Mouse (Mus musculus) thymus, postnatal 4 days (tissue): ENCODE data around the gene 9130023H24Rik.

ENCODE experiments used
- DNase-seq: peaks from one replicate; pipeline ENCODE4 v3.0.0; 2021

9130023H24Rik gene

DNA sequence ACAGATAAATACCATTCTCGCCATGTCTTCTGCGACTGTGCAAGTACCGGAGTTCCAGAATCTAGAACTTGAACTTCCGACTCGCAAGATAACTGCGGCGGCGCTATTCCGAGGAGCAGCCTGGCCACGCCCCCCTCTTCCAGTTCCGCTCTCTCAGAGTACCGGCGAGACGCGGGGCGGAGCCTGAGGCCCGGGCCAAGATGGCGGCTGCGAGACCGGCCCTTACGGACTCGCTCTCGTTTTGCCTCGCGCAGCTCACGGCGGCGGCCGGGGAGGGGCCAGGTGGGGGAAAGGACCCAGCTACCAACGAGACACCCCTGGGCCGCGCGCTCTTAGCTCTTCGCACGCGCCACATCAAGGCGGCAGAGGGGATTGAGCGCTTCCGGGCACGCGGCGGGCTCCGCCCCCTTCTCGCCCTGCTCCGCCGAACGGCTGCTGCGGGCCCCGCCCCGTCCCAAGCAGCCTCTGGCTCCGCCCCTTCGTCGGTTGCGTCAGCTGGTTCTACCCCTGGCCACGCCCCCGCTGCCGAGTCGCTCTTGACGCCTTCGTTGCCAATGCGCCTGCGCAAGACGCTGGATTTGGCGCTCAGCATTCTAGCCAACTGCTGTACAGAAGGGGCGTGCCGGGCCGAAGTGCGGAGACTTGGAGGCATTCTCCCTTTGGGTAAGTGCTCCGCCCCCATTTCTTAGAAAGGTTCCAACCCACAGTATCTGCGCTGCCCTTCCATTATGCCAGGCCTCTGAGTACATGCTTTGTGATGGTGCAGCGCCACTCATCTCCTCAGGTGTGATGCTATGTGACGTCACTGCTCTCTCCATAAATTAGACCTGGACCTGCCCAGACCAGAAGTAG lies at the start of gene 9130023H24Rik:
Gene 9130023H24Rik (minus strand): TSS at position 105 of the 852 bp plus-strand sequence.
- DNase-seq: peak; percentile 100

DNA sequence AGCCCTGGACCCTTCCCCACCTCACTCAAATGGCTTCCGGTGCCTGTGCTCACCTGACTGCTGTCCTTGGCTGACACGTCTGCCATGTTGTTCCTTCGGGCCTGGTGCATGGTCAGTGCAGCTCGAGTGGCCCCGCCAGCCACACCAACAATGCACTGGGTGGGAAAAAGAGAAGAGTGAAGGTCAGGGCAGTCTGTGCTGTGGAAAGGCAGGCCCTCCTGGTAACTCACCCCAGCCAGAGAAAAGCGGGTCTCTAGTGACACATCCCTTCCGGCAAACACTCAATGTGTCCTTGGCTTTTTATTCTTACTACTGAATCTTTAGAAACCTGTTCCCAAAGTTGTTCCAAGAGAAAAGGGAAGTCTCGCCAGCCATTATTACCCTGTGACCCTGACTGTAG lies 47.2 kb upstream of the 9130023H24Rik start:
- DNase-seq: no peak

DNA sequence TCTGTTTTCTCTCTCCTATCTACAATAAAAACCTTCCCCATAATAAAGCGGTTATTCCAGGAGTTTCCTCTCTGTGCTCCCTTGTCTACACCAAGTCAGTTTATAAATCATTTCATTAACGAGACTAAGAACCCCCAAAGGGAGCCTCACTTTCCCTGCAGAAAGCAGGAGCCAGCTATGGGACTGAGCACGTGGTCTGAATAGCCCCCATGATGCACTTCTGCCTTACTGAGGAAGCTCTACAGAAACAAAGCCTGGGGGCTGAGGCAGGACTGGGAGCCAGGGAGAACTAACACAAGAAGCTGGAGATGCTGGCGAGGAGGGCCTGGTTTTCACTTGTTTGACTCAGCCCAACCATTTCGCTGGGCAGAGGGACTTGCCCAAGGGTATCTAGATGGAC lies 46.2 kb upstream of the 9130023H24Rik start:
- no peak for DNase-seq

DNA sequence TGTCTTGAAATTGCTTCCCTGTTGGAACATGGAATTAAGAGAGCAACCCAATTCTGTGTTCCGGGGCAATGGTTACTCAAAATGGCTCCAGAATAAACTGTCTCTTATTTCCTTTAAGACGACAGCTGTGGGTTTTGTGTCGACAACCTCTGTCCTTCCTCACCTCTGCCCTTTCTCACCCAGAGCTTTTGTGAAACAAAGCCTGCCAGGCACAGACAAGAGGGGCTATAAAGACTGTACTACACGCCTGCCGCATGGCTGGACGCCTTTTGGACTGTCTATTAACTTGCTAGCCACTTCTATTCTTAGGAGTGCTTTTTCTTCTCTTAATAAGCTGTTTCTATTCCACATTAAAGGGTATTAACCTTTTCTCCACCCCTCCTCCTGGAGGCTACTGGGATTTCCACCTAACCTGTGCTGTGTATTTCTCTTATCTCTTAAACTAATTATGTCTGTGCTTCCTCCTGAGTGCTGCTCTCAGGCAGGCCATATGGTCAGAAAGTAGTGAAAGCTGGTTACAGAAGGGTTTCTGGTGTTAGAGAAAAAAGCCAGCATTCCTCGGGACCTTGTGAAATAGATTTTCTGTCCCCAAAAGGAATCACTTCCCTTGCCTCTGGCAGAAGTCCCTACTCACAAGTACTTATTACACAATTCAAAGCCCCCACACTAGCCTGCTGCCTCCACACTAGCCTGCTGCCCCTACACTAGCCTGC lies 44.9 kb upstream of the 9130023H24Rik start:
- DNase-seq: no peak

DNA sequence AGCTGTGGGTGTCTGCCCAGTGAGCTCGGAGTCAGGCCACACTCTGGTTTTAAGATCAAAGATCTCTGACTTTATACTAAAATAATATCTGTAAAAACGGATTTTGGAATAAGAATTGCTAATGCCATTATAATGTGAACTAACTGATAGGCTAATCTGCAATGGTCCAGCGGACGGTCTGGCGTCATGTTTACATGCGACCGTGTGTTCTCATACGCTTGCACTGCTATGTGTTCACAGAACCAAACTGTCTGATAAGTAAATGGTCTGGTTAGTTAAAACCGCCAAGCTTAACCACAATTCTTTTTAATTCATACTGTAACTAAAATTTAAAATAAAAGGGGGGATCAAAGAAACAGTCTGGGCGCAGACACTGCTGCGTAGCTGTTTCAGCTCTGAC lies 43.9 kb upstream of the 9130023H24Rik start:
- DNase-seq: no peak

DNA sequence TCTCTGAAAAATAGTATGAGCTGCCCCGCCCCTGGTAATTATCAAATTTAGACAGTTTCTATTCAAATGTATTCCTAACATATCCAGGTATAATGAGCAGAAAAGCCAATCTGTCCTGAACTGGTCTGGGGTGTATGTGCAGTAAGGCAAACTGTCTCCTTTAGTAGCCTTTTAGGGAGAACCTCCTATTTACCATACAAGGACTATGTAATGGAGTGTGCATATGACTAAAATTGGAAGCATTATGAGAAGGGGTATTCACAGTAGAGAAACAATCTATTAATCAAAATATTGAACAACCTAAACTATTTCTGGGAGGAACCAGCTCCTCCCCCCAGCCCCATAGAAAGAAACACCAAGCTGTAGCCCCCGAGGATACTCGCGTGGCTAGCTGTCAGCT lies 41.9 kb upstream of the 9130023H24Rik start:
- no peak for DNase-seq

DNA sequence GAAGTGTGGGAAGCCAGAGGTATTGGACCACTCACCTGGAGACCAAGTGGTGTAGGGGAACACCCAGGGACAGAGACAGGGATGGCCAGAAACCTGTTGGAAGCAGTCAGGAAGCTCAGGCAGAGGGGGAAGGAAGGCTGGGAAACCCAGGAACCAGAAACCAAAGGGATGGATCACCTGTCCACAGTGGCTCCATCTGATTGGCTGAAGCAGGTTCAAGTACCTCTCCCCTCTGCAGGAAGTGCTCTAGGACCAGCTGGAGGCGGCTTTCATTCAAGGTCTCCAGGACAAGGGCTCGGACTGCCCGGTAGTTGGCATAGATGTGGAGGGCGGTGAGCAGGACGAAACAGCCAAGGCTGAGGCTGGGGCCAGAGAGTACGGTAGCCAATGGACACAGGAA lies 38.2 kb upstream of the 9130023H24Rik start:
- no peak for DNase-seq

DNA sequence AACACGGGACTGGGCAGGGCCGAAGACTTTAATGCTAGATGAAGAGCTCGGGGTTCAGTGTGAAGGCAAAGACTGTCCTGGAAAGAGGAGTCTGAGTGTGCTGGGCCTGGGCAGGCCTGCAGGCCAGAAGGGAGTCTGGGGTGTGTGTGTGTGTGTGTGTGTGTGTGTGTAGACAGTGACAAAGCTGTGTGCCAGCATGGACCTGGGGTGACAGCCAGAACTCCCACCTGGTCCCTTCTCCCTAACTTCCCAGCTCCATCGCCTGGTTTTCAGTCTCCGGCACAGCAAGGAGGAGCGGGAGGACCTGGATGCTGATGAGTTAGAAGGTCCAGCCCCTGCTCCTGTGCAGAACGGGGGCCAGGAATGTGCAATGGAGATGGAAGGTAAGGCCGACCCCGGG lies 33.7 kb upstream of the 9130023H24Rik start:
- DNase-seq: no peak

DNA sequence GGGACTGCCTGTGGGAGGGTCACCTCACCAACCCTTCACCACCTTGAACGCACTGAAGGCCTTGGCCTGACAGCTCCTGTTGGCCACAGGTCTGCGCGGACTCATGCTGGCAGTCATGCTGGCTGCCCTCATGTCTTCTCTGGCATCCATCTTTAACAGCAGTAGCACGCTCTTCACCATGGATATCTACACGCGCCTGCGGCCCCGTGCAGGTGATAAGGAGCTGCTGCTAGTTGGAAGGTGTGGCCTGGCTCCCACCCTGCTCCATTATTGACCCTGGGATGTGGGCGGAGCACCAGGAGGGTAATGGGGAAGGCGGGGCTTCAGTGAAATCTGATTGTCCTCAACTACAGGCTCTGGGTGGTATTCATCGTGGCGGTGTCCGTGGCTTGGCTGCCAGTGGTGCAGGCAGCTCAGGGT lies 32.6 kb upstream of the 9130023H24Rik start:
- DNase-seq: no peak

DNA sequence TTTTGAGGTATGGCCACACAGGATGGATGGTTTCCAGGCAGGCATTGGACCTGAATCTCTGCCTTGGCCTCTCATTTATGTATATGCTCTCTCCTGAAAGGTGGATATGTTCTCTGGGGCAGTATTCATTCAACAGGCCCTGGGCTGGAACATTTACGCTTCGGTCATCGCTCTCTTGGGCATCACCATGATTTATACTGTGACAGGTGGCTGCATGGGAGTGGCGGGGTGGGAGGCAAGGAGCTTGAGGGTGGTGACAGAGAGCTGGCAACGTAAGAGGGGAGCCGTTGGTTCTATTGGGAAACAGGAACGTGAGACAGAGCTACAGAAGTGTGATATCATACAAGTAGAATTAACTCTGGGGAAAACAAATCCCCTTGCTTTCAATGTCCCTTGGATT lies 30.0 kb upstream of the 9130023H24Rik start:
- no peak for DNase-seq

DNA sequence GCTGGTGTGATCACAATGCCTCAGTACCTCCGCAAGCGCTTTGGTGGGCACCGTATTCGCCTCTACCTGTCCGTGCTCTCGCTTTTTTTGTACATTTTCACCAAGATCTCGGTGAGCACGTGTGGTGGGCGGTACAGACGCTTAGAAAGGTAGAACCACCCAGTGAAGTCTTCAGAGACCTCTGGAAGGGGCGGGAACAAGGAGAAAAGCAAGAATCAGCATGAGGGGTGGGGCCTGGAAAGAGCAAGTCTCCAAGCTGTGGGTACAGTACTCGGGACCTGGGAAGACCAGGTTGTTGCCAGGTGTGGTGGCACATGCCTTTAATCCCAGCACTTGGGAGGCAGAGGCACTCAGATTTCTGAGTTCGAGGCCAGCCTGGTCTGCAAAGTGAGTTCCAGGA lies 29.6 kb upstream of the 9130023H24Rik start:
- no peak for DNase-seq

DNA sequence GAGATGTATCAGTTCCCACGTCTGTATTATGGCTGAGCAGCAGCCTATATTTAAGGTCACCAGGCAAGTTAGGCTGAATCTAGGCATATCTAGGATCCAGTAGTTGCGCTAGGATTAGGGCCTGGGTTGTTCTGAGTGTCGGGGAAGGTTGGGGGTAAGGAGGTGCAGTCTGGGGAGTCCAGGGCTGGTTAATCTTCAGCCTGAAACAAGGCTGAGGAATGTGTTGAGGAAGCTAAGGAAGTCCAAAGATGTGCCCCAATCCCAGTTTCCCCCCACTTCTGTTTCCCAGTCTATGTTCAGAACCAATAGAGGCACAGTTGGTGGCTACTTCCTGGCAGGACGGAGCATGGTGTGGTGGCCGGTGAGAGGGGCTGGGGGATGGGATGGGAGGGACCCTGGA lies 28.2 kb upstream of the 9130023H24Rik start:
- no peak for DNase-seq

DNA sequence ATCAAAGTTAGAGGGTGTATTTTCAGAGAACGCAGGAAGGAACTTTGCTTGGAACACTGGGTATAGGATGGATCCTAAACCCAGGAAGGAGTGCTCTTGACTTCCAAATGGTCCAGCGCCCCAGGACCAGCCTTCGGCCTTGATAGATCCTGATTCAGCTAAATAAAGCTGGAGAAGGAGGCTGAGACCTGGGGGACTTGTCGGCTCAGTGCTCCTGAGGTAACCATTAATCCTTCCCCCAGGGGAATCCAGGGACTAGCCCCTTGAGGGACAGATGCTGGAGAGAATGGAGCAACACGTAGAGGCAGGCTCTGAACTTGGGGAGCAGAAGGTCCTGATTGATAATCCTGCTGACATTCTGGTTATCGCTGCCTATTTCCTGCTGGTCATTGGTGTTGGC lies 27.6 kb upstream of the 9130023H24Rik start, which contains the start of gene Slc5a2:
Gene Slc5a2 (plus strand): TSS at position 247 of the 400 bp plus-strand sequence.
- no peak for DNase-seq

DNA sequence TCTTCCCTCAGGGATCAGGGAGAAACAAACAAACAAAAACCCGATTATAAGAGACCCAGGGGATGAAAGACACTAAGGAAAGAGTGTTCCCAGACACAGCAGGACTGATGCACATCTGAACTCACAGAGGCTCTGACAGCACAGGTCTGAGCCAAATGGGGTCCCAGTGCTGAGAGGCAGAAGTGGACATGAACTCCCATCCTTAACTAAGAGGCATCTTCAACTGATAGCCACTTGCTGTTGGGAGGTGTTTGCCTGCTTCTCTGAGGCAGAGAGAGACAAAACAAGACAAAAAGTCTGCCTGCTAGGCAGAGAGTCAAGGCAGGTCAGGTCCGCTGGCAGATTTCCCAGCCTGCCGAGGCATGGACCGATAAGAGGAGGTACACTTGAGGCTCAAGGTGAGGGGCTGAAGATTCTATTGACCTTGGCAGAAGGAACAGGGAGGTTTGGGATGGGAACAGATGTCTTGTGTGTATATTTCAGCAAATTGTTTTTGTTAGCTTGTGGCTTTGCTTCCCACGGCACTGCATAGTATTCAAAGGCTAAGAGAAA lies 19.0 kb upstream of the 9130023H24Rik start:
- DNase-seq: no peak

DNA sequence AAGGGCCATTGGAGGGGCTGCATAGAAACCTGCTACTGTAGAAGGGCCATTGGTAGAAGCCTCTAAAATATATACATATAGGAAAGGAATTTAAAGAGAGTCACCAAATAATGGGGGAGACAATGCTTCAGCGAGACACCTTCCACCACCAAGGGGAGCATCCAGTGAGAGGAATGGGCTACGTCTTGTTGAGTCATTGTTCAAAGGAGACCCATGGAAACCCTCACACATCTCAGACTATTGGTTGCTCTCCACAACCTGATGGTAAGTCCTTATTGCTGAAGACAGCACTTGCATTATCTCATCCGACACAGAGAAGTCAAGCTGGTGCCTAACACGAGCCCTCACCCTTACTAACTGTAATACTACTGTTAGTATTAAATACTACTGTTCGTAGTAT lies 17.9 kb upstream of the 9130023H24Rik start:
- no peak for DNase-seq

DNA sequence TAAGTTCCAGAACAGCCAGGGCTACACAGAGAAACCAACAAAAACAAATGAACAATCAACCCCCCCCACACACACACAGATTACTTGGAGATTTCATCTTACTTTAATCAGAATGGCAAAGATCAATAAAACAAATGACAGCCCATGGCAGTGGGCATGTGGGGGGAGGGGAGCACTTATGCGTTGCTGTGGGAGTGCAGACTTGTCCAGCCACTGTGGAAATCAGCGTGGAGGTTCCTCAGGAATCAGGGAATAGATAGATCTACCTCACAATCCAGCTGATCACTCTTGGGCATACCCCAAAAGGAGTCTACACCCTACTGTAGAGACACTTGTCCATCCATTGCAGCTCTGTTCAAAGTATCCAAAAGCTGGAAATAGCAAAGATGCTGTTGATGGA lies 17.1 kb upstream of the 9130023H24Rik start:
- no peak for DNase-seq

DNA sequence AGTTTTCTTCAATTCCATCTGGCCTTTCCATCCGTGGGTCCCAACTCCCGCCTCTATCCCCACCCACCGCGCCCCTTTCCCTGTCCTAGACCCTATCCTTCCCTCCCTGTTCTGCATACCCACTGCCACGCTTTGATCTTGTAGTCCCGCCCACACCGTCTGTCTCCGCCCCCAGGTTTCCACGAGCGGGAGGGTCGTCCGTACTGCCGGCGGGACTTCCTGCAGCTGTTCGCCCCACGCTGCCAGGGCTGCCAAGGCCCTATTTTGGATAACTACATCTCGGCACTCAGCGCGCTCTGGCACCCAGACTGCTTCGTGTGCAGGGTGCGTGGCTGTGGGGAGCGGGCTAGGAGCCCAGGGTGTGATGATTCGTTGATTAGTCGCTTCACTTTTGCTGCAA lies 14.8 kb upstream of the 9130023H24Rik start:
- peak; percentile 93 for DNase-seq

DNA sequence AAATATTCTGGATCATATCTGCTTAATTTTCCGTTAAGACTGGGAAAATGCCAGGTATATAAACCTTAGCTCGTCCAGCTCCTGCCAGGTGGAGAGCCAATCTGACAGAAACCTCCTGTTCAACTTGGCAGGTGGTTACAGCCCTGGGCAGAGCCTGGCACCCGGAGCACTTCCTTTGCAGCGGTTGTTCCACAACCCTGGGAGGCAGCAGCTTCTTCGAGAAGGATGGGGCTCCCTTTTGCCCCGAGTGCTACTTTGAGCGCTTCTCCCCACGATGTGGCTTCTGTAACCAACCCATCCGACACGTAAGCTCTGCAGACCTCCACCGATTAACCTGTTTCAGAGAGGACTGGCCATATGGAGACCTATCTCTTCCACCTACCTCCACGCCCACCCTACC lies 14.1 kb upstream of the 9130023H24Rik start:
- DNase-seq: peak; percentile 53

DNA sequence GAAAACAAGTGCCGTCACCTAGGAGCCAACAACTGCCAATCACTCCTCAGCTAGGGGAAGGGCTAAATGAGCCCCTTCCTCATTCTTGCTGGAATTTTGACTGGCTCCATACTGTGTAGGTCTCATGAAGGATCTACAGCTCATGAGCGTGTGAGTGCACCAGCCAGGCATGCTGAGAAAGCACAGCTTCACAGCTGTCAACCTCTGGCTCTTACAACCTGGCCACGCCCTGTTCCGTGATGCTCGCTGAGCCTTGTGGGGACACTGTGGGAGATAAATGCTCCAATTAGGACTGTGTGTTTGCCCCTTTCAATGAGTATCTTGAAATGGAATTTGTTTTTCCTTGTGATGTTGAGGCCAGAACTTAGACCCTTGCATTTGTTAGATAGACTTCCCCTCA lies 12.2 kb upstream of the 9130023H24Rik start:
- DNase-seq: no peak

DNA sequence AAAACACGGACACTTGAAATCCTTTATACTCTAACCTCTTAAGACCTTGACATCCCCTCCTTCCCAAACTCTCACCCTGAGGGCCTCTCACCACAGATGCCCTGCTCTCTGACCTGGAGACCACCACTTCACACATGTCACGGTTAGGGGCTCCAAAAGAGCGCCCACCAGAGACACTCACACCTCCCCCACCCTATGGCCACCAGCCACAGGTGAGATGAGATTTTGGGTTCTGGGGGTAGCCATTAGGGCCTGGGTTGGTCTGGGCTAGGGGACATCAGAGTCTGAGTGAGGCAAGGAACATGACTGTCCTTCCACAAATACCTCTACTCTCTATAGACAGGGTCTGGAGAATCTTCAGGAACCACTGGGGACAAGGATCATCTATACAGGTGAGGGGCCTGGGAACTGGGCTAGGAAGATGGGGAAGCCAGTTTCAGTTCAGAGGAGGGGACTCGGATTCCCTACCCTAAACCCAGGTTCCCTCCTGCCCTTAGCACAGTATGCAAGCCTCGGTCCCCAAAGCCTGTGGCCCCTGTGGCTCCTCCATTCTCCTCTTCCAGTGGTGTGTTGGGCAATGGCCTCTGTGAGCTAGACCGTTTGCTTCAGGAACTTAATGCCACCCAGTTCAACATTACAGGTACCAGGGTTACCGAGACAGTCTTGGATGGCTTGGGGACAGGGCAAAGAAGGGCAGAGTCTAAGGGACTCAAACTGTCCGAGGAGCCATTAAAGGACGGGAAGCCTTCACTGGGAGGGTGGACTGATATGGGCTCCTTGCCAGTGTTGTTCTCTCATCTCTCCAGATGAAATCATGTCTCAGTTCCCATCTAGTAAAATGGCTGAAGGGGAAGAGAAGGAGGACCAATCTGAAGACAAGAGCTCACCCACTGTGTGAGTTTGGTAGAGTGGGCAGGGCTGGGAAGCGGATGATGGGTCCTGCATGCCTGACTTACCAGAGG lies 10.5 kb upstream of the 9130023H24Rik start:
- no peak for DNase-seq

DNA sequence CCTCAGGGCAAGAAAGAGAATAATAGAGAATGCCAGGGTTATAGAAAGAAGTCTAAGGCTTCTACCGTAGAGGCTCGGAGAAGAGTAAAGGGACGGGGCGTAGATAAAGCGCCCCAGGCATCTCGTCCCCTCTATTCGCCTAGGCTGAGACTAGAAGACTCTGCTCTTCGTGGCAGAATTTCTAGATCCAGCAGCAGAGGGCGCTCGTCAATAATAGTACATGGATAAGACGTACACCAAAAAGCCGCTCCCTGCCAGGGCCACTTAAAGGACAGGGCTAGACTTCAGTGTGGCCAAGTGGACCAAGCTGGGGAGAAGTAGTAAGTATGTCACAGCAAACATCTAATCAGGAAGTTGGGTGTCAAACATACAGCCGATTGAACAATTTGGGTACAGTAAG lies 9.6 kb upstream of the 9130023H24Rik start:
- peak; percentile 92 for DNase-seq

DNA sequence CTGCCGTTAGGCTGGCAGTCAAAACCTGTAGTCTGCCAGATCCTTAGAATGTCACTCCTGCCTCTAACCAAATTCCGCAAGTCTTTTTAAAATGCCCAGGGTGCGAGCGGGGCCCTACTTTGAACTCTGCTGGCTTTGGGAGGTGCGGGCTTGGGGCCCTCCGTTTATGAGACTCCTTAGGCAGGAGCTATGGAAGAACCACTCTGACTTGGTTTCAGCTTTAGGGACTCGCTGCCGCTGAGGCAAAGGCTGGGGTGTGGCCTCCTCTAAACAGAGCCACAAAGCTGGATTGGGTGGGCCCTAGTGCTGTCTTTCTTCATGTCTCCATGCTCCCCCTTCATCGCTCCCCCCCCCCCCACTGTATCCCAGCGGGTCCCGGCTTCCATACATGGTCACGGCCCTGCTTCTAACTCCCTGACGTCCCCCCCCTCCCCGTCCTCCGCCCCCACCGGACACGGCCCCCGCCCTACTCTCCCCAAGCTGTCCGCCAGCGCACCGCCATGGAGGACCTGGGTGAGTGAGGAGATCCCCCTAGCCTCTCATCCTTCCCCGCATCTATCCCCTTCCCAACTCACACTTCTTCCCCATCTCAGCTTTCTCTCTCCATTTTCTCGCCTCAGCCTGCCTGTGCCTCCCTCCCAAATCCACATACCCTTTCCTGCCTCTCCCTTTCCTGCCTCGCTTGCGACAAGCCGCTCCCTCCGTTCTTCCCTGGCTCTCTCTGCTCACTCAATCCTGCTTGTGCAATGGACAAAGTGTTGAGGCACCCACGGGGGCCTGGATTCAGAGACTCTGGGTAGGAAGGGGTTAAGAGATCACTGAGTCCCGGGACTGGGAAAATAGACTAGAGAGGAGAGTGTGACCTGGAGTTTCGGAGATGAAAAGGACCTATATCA lies 8.9 kb upstream of the 9130023H24Rik start, which contains the start of gene Tgfb1i1:
Gene Tgfb1i1 (plus strand): TSS at position 317 of the 896 bp plus-strand sequence.
- DNase-seq: no peak
